ENCODE assay signal across 13 mouse cellular contexts in genomic region chr4:25627467-25627866, GRCm38 (mm10).
DNase-seq lines count a peak whose midpoint lies in the region; ATAC-seq and TF ChIP-seq lines count a peak whose summit lies in the region.
"Had no signal": no experiment of that assay in that cellular context is flagged by ENCODE, and none has a peak within 500 bp of the region (broad histone marks: within the 10 kb centered on the region; RNA-seq: fewer than 3 reads in every experiment).

No protein-coding gene starts in this region.

- no peaks in the 10 kb centered on the region for H3K27me3 ChIP-seq in forebrain, embryonic 13.5 days
- no peaks in the 10 kb centered on the region for H3K27me3 ChIP-seq in midbrain, embryonic 14.5 days (ENCODE audit: control insufficient read depth, insufficient read depth, low read length)
- H3K27me3 ChIP-seq: liver, embryonic 13.5 days had no signal

- 58% methylated on average over 9 of the region's 9 CpGs for WGBS in forebrain, embryonic 13.5 days
- 84% methylated on average over 9 of the region's 9 CpGs for WGBS in midbrain, embryonic 14.5 days
- WGBS in lung, adult 2 months, result 97% methylated on average over 9 of the region's 9 CpGs

- no peak overlapping the region for H3K9ac ChIP-seq in forebrain, embryonic 13.5 days
- H3K9ac ChIP-seq in midbrain, embryonic 14.5 days (replicated peaks; ENCODE audit: low read length), result no peak overlapping the region
- H3K9ac ChIP-seq: liver, embryonic 13.5 days had no signal

- no peaks in the 10 kb centered on the region for H3K9me3 ChIP-seq in forebrain, embryonic 13.5 days (replicated peaks)
- no peaks in the 10 kb centered on the region for H3K9me3 ChIP-seq in midbrain, embryonic 14.5 days (ENCODE audit: control insufficient read depth, low read length)
- H3K9me3 ChIP-seq: liver, embryonic 13.5 days had no signal

- intact Hi-C loops in gastrocnemius, postnatal 36 days (cut with DNase I), result no loop called here

- H3K4me2 ChIP-seq in forebrain, embryonic 13.5 days, result peak overlapping the region; percentile 10; the same call in 1 of the 2 replicates
- H3K4me2 ChIP-seq in midbrain, embryonic 14.5 days (ENCODE audit: low read length), result no peak overlapping the region
- H3K4me2 ChIP-seq: liver, embryonic 13.5 days had no signal

- H3K36me3 ChIP-seq in forebrain, embryonic 13.5 days (ENCODE audit: poor library complexity, severe bottlenecking), result no peaks in the 10 kb centered on the region
- no peaks in the 10 kb centered on the region for H3K36me3 ChIP-seq in midbrain, embryonic 14.5 days (ENCODE audit: control insufficient read depth, insufficient read depth, low read length)
- H3K36me3 ChIP-seq: liver, embryonic 13.5 days had no signal

- ATAC-seq in forebrain, embryonic 13.5 days, result peak; percentile 92
- peak; percentile 75 for ATAC-seq in midbrain, embryonic 14.5 days (ENCODE audit: low FRiP score, low TSS enrichment)

- peak; percentile 7 for DNase-seq in embryo, embryonic 10.5 days (ENCODE audit: low spot score)
- DNase-seq in embryo, embryonic 10 days (ENCODE audit: low spot score), result no peak
- peak; percentile 39 to 49 for DNase-seq in cerebellum, adult 18-20 months
- peak; percentile 64 for DNase-seq in midbrain, embryonic 14.5 days
- DNase-seq in gastrocnemius, postnatal 36 days, result no peak
- no peak for DNase-seq in lung, adult 2 months
- no peak for DNase-seq in urinary bladder, postnatal 10 days (ENCODE audit: low spot score)
- DNase-seq: adrenal gland, postnatal 25 days; gastrocnemius, postnatal 25 days; layer of hippocampus, adult 9-11 months; liver, embryonic 13.5 days; right cerebral cortex, postnatal 4 days had no signal

- no peak overlapping the region for H3K4me3 ChIP-seq in forebrain, embryonic 13.5 days
- no peak overlapping the region for H3K4me3 ChIP-seq in midbrain, embryonic 14.5 days (replicated peaks; ENCODE audit: low read depth, low read length)
- no peak overlapping the region for H3K4me3 ChIP-seq in lung, adult 2 months (replicated peaks; ENCODE audit: extremely low read depth, low read depth, low read length)
- H3K4me3 ChIP-seq: liver, embryonic 13.5 days had no signal

- H3K4me1 ChIP-seq in forebrain, embryonic 13.5 days, result peaks cover 19% of the 10 kb centered on the region
- peaks cover 10% of the 10 kb centered on the region; the same call in 1 of the 2 replicates for H3K4me1 ChIP-seq in midbrain, embryonic 14.5 days (ENCODE audit: control insufficient read depth, insufficient read depth, low read length)
- H3K4me1 ChIP-seq in lung, adult 2 months (ENCODE audit: control insufficient read depth, insufficient read depth, low read length), result no peaks in the 10 kb centered on the region
- H3K4me1 ChIP-seq: liver, embryonic 13.5 days had no signal

- TF ChIP-seq CTCF in lung, adult 2 months (IDR thresholded peaks at IDR 0.05; ENCODE audit: insufficient read depth, low read length), result no peak

- no peak for TF ChIP-seq POLR2A in lung, adult 2 months (IDR thresholded peaks at IDR 0.05; ENCODE audit: borderline replicate concordance, extremely low read depth, low read depth, low read length)

- no peak overlapping the region for H3K27ac ChIP-seq in forebrain, embryonic 13.5 days
- 0 out of 2 replicates have a peak overlapping the region, but pooled peaks have one; percentile 28 for H3K27ac ChIP-seq in midbrain, embryonic 14.5 days (replicated peaks; ENCODE audit: low read depth, low read length)
- H3K27ac ChIP-seq: liver, embryonic 13.5 days had no signal

Comparison
In these comparisons a context has a peak if more than half of its experiments do, and no peak if none do; other contexts are left out.
1. DNase-seq: peak in embryo, embryonic 10.5 days (single experiment), cerebellum, adult 18-20 months (2 of 2) and midbrain, embryonic 14.5 days (single experiment); none in embryo, embryonic 10 days (single experiment), gastrocnemius, postnatal 36 days (0 of 2), lung, adult 2 months (single experiment) and urinary bladder, postnatal 10 days (single experiment).